Mouse (Mus musculus) liver, embryonic 14.5 days (tissue): ENCODE measurements around the gene Kifc3. TPM values are rescaled to one million over a fixed set of nuclear protein-coding genes. Genes with fewer than 3 reads are reported as not detected.

ENCODE experiments used
- ATAC-seq: fragments of 200-750 bp; cut with Nextera tagmentation; 2 replicates; pipeline ENCODE4 v1.8.0; 2017; ENCODE audit warnings: moderate number of reproducible peaks, mild to moderate bottlenecking, moderate library complexity; ENCODE audit not compliant: insufficient read depth
- DNase-seq, 3 experiments: peaks; one replicate each; pipeline ENCODE4 v3.0.0-alpha.2; 2012 to 2013; ENCODE audit warnings: low read depth in 3 of 3, low spot score in 3 of 3
- H3K27ac ChIP-seq: fragments of 300-500 bp; sonication (generic); 2 replicates; pipeline ENCODE4 v1.5.1; 2014; ENCODE audit warnings: moderate library complexity, mild to moderate bottlenecking, control low read depth, inconsistent platforms
- H3K27me3 ChIP-seq: fragments of 300-500 bp; sonication (generic); 2 replicates; pipeline ENCODE4 v1.6.1; 2014; ENCODE audit warnings: mild to moderate bottlenecking, low read length, moderate library complexity; ENCODE audit not compliant: control insufficient read depth, insufficient read depth
- H3K36me3 ChIP-seq: fragments of 300-500 bp; sonication (generic); replicated peaks from 2 replicates; pipeline ENCODE4 v1.6.1; 2014; ENCODE audit warnings: low read depth; ENCODE audit not compliant: control insufficient read depth, insufficient read depth
- H3K4me1 ChIP-seq, 2 experiments: fragments of 200-500 bp in 1 of 2; fragments of 300-500 bp in 1 of 2; sonication (generic) in 1 of 2; replicated peaks; 2 replicates each; pipeline ENCODE4 v1.6.1; 2012 to 2014; ENCODE audit warnings: antibody characterized with exemption in 1 of 2, inconsistent platforms in 1 of 2, low read length in 1 of 2; ENCODE audit not compliant: control insufficient read depth in 2 of 2, insufficient read depth in 2 of 2
- H3K4me2 ChIP-seq: fragments of 300-500 bp; sonication (generic); 2 replicates; pipeline ENCODE4 v1.6.1; 2014; ENCODE audit warnings: low read depth, mild to moderate bottlenecking, control low read depth, moderate library complexity
- H3K4me3 ChIP-seq, 2 experiments: fragments of 200-500 bp in 1 of 2; fragments of 300-500 bp in 1 of 2; sonication (generic) in 1 of 2; 2 replicates each; pipeline ENCODE4 v1.5.1; 2012 to 2014; ENCODE audit warnings: low read depth in 2 of 2, low read length in 2 of 2, mild to moderate bottlenecking in 2 of 2, control low read depth in 1 of 2, inconsistent platforms in 1 of 2, moderate library complexity in 1 of 2; ENCODE audit not compliant: insufficient read depth in 1 of 2
- H3K9ac ChIP-seq: fragments of 300-500 bp; sonication (generic); replicated peaks from 2 replicates; pipeline ENCODE4 v1.6.1; 2014; ENCODE audit warnings: mild to moderate bottlenecking, control low read depth, moderate library complexity
- H3K9me3 ChIP-seq: fragments of 300-500 bp; sonication (generic); 2 replicates; pipeline ENCODE4 v1.6.1; 2016; ENCODE audit warnings: low read length, mixed read lengths; ENCODE audit not compliant: control insufficient read depth
- CTCF ChIP-seq: IDR thresholded peaks from 2 replicates; pipeline ENCODE4 v1.5.1; 2016; ENCODE audit warnings: antibody characterized with exemption, low read depth, control low read depth
- EP300 ChIP-seq: IDR thresholded peaks from 2 replicates; pipeline ENCODE4 v1.6.1; 2016; ENCODE audit warnings: antibody characterized with exemption, low read depth
- WGBS: fragments of 180-500 bp; shearing (Covaris S2); extraction: QIAGEN DNeasy Blood & Tissue Kit; methylation state at CpG from one replicate; pipeline ENCODE4 v1.1.7; 2014; ENCODE audit not compliant: insufficient replicate concordance; 5-methylcytosine and 5-hydroxymethylcytosine counted together
- polyA plus RNA-seq, 2 experiments: library from polyadenylated mRNA; depleted of rRNA in 1 of 2; stranded (reverse) in 1 of 2; unstranded in 1 of 2; fragments of >200 nt; fragmentation: Nextera tagmentation in 1 of 2; extraction: Ambion mirVana in 1 of 2; gene quantifications; 2 replicates each; pipeline versions ENCODE4 v1.2.1 to v1.2.3; 2012 to 2014

Gene Kifc3
- polyA plus RNA-seq, 2 experiments: 2.5 to 4.0 TPM

GRCm38 (mm10) chr8:95140555-95140954 lies 62.1 kb downstream of the Kifc3 start:
- H3K36me3 ChIP-seq: no peaks in the 10 kb centered on the region
- ATAC-seq: no peak
- H3K4me1 ChIP-seq: peaks cover 0 to 15% of the 10 kb centered on the region in 2 experiments; a peak in 1 of 4 replicates
- no peak for DNase-seq
- 20% methylated on average over 5 of the region's 5 CpGs for WGBS
- H3K4me3 ChIP-seq: no peak overlapping the region
- no peak overlapping the region for H3K27ac ChIP-seq
- H3K9me3 ChIP-seq: no peaks in the 10 kb centered on the region
- TF ChIP-seq CTCF (no peak), EP300 (no peak)
- H3K4me2 ChIP-seq: no peak overlapping the region
- H3K27me3 ChIP-seq: peaks cover 30% of the 10 kb centered on the region
- no peak overlapping the region for H3K9ac ChIP-seq

DNA sequence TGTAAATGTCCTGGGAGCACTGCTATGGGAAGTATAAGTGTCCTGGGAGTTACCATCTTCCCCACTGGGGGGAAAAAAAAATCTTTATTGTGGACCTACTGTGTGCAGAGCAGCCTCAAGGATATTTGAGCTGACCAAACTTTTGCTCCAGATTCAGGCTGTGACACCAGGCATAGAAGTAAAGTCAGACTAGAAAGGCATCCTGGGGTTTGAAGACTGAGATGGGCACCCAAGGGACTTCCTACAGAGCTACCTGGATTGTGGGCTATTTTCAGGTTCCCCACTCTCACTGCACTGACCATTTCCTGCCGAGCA lies 63.6 kb downstream of the Kifc3 start:
- Histone ChIP-seq H3K4me2 (peak overlapping the region; percentile 18; the same call in 1 of the 2 replicates), H3K9me3 (no peaks in the 10 kb centered on the region), H3K4me3 (no peak overlapping the region; a peak in 1 of 4 replicates), H3K27ac (no peak overlapping the region), H3K36me3 (no peaks in the 10 kb centered on the region), H3K9ac (no peak overlapping the region), H3K27me3 (peaks cover 30% of the 10 kb centered on the region), H3K4me1 (peaks cover 0 to 12% of the 10 kb centered on the region in 2 experiments; a peak in 1 of 4 replicates)
- TF ChIP-seq CTCF: no peak
- TF ChIP-seq EP300: no peak
- DNase-seq (no peak), ATAC-seq (no peak)
- 21% methylated on average over 1 of the region's 1 CpGs for WGBS

DNA sequence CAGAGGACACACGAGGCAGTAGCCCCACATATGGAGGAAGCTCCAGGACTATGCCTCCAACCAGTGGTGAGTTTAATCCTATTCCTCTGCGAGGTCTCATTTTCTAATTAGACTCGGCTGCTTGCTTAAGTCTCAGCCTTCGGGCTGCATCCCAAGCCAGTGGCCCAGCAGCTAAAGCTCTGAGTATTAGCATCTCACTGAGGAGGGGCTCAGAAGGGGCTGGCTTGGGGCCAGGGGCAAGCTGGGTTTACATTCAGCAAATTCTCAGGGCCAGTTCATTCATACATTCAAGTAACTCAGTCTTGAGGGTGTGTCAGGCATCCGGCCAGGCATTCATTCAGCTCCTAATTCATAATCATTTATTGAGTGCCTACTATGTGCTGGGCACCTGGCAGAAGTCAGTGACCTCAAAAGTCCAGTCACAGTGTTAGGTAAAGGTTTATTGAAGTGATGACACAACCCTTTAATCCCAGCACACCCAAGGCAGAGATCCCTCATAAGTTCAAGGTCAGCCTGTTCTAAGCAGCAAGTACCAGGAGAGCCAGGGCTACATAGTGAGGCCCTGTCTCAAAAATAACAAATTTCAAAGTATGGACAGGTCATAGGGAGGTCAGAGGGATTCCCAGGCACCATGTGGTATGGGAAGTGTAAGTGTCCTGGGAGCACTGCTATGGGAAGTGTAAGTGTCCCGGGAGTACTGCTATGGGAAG lies 64.1 kb downstream of the Kifc3 start:
- Histone ChIP-seq H3K27me3 (peaks cover 30% of the 10 kb centered on the region), H3K9ac (no peak overlapping the region), H3K4me2 (peak overlapping the region; percentile 50), H3K4me1 (peaks cover 0 to 12% of the 10 kb centered on the region in 2 experiments; a peak in 1 of 4 replicates), H3K36me3 (no peaks in the 10 kb centered on the region), H3K27ac (no peak overlapping the region), H3K4me3 (peak overlapping the region; percentile 31 to 46), H3K9me3 (no peaks in the 10 kb centered on the region)
- DNase-seq (no peak), ATAC-seq (no peak)
- 35% methylated on average over 6 of the region's 6 CpGs for WGBS
- TF ChIP-seq EP300 (no peak), CTCF (no peak)

GRCm38 (mm10) chr8:95137641-95138098 lies 64.9 kb downstream of the Kifc3 start:
- 5% methylated on average over 27 of the region's 28 CpGs for WGBS
- peak; percentile 63 for ATAC-seq
- Histone ChIP-seq H3K4me1 (peaks cover 0 to 12% of the 10 kb centered on the region in 2 experiments; a peak in 1 of 4 replicates), H3K9me3 (no peaks in the 10 kb centered on the region), H3K27me3 (peaks cover 21% of the 10 kb centered on the region), H3K4me2 (peak overlapping the region; percentile 50), H3K9ac (no peak overlapping the region), H3K36me3 (no peaks in the 10 kb centered on the region), H3K4me3 (peak overlapping the region; percentile 31 to 46), H3K27ac (no peak overlapping the region)
- no peak for DNase-seq
- no peak for TF ChIP-seq EP300
- TF ChIP-seq CTCF: no peak

- 41% methylated on average over 12 of the region's 12 CpGs for WGBS
- TF ChIP-seq CTCF (no peak), EP300 (no peak)
- ATAC-seq: no peak
- H3K27me3 ChIP-seq: peaks cover 17% of the 10 kb centered on the region
- no peak for DNase-seq
- H3K4me1 ChIP-seq: peaks cover 0 to 12% of the 10 kb centered on the region in 2 experiments; a peak in 1 of 4 replicates
- peak overlapping the region; percentile 50 for H3K4me2 ChIP-seq
- H3K4me3 ChIP-seq: peak overlapping the region; percentile 2 to 31; a peak in 3 of 4 replicates
- H3K9me3 ChIP-seq: no peaks in the 10 kb centered on the region
- H3K27ac ChIP-seq: no peak overlapping the region
- no peak overlapping the region for H3K9ac ChIP-seq
- H3K36me3 ChIP-seq: no peaks in the 10 kb centered on the region
Measured at GRCm38 (mm10) chr8:95137201-95137600, 65.4 kb downstream of the Kifc3 start.
